Mouse (Mus musculus) retina, adult 2 months (tissue): ENCODE results near the gene 1700092M07Rik.

Source experiments
- DNase-seq: peaks from one replicate; pipeline ENCODE4 v3.0.0-alpha.2; 2012; ENCODE audit warnings: low read depth, low spot score

1700092M07Rik gene

DNA sequence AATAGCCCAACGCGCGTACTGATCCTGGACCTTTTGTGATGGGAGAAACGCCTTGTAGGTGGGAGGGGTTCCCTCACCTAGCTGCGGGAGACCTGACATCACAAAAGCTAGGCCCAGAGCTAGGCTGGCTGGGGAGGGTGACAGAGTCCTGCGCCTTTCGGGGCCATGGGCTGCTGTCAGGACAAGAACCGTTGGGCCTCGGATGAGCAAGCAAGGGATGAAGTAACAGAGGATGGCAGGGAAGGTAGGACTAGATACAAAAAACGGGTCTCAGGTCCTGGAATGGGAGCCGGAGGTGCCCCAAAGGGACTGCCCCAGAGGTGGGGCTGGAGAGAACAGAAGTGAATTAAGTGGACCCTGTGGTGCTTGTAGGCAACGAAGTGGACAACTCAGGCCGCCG is at the start of gene 1700092M07Rik:
TSS of gene 1700092M07Rik (plus strand) at position 116 of the 400 bp plus-strand sequence.
- no peak for DNase-seq

DNA sequence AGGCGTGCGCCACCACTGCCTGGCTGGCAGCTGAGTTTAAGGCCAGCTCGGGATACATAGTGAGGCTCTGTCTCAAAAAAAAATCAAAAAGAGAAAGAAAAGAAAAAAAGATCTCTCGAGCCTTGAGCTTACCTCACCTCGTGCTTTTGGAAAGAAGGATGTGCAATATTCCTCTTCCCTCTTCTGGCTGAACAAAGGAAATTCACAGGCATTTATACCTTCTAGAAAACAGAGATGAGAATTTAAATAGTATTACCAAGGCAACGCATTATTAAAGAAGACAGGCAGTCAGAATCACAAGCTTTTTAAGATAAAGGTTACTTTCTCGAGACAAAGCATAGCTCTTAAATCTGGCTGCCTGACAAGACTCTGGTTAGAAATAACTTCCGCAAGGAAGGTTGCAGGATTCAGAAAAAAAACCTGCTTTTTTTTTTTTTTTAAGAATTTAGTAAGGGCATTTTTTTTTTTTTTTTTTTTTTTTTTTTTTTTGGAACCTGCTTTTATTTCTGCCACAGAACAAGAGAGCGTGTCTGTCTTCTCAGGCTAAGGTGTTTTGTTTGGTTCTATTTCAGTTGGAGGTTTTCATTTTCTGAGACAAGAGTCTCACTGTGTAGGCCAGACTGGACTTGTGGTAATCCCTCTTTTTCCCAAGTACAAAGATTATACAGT is 48.5 kb upstream of the 1700092M07Rik start:
- no peak for DNase-seq

DNA sequence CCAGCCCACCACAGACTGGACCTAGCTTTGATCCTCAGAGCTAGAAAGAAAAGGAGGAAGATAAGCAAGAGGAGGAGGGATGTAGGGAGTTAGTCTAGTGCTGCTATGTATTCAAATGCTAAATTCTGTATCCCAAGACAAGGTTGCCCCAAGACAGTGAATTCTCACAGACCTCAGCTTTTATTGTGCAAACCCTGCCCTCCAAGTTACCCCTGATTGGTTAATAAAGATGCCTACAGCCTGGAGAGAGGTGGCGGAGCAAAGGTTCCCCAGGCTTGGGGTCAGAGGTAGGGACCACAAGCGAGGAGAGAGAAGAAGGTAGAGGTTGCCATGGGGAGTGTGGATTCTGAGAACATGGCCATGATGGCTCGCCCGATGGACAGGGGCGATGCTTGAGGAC is 47.8 kb upstream of the 1700092M07Rik start:
- DNase-seq: no peak

DNA sequence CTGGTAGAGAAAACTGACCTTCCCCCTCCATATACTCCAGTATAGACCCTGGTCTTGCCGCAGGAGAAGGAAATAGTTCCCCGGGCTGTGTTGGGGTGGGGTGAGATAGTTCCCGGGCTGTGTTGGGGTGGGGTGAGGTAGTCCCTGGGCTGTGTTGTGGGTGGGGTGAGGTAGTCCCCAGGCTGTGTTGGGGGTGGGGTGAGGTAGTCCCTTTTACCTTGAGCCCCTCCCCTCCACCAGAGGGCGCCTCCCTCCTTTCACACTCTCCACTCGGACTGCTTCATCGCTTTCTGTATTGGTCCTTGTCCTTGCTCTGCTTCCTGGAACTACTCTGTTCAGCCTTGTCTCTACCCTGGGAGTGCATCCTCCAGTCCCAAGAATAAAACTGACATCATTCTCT is 45.2 kb upstream of the 1700092M07Rik start:
- DNase-seq: no peak

DNA sequence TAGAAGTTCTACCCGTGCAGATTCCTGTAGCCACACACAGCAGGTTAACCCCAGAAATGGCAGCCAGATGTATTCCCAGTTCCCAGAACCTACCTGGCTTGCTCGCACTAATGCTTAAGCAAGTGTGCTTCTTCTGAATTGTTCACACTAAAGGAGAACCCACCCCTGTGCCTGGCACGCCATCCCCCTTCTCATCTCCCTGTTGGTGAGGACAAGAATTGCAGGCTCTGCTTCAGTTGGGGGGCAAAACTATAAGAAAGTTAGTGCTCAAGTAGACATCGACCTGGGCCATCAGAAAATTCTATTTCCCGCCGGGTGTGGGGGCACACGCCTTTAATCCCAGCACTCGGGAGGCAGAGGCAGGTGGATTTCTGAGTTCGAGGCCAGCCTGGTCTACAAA is 40.9 kb upstream of the 1700092M07Rik start:
- DNase-seq: no peak

DNA sequence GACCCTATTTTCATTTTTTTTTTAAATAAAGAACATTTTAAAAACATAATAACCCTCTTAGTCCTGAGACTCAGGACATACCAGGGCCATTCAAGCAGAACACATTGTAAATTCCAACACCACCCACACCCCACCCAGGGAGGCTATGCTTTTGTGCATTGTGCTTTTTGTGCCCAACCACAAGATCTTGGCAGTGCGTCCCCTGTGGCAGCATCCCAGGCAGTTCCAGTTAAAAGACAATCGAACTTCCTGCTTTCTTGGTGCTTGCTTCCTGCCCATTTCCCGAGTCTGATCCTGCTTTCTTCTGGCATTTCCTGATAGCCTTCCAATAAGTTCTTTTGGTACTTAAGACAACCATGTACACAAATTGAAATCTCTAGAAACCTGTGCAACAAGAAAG is 38.1 kb upstream of the 1700092M07Rik start:
- DNase-seq: no peak

DNA sequence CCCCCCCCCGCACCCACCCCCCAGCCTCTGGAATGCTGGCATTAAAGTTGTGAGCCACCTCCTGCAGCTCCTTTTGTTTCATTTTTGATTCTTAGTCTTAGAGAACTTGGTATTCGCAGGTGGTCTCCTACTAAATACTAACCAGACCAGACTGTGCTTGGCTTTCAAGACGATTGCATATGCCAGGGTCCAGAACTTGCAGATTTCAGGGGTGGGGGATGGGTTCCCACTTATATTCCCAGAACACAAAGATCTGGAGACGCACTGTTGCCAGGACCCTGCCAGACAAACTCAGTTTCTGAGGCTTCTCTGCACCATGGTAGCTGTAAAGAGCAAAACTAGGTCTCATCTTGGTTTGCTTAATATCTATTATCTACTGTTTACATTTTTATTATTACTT is 36.9 kb upstream of the 1700092M07Rik start:
- DNase-seq: no peak

DNA sequence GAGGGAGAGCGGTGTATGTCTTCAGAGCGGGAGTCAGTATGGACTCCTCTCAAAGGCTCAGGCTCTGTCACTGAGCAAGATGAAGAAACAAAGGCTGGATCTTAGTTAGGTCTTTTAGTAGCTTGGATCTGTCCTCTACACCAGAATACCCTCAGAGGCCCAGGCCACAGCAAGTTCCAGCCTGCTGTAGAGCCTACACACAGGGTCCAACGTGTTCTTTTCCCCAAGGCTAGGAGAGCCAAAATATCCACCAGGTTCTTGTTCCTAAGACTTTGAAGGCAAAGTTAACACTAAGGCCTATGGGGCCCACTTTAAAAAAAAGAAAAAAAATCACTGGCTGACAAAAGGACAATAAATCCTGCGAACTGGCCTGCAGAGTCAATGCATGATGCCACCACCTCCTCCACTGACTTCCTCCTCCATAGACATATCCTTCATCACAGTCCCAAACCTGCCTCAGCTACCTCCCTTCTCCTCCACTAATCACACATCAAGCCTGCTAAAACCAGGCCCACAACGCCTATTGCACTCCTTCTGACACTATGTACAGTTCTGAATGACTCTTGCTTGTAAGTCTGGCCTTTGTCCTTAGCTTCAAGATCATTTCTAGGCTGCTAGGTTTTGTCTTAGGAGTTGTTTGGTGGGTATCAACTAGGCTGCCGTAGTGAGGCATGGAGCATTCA is 35.4 kb upstream of the 1700092M07Rik start:
- no peak for DNase-seq

DNA sequence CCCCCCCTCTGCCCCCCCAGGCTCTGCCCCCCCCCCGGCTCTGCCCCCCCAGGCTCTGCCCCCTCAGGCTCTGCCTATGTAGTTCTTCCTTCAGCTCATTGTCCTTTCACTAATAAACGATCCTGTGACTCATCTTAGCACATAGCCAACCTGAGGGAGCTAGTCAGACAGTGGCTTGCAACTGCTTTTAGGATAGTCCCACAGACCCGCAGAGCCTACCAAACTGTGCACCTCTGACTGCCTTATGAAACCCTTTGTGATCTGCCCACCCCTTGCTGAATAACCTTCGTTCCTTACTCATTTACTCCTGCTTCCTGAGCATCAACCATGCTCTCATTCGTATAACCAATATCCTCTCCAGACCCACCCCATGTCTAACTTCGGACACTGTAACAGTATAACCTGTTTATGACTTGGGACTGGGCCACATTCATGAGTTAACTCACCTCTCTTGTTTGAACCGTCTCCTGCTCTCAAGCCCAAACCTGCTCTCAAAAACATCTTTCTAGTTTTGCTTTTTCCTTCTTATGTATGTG is 34.3 kb upstream of the 1700092M07Rik start:
- DNase-seq: no peak

DNA sequence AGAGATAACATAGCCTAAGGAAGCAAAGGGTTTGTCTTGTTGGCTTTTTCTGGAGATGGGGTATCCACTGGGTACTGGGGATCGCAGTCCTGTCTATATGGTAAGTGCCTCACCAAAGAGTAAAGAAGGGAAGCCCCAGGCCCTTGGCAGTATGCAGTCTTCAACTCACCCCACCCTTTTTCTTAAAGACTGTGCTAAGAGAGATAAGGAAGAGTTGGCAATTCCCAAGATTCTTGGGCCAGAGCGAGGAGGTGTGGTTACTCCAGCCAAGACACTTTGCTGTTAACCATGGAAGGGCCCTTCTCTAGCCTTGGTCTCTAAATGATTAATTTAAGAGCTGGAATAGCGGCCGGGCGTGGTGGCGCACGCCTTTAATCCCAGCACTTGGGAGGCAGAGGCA is 33.6 kb upstream of the 1700092M07Rik start:
- DNase-seq: no peak

DNA sequence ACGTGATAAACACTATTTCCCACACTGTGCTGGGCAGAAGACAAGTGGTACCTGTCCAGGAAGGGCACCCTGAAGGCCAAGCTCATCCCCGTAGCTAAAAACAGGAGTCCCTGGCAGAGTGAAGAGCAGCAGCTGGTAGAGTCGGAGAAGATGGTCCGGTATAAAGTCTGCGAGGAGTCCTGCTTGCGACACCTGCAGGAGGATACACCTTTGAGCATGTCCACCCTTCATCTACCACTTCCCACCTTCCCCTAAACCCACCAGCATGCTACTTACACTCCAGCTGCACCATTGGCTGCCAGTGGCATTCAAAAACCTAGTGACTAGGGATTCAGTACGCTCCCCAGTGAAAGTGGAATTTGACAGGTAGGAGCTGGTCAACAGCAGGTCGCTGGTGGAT is 31.6 kb upstream of the 1700092M07Rik start:
- DNase-seq: no peak

DNA sequence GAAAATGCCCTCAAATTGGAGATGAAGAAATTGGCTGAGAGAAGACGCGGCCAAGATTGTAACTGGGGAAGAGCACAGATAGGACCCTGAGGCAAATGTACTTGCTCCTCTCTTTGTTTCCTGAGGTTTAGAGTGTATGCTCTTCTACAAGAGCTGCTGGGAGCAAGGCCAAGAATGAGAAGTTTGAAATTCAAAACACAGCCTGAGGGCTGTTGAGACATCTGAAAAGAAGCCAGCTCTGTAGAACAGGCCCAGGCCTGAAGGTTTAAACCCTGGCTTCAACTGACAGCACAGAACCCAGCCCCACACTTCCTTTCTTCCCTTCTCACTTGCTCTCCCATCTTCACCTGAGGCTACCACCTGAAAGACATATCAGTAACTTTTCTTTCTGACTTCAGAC is 30.5 kb upstream of the 1700092M07Rik start:
- DNase-seq: no peak

DNA sequence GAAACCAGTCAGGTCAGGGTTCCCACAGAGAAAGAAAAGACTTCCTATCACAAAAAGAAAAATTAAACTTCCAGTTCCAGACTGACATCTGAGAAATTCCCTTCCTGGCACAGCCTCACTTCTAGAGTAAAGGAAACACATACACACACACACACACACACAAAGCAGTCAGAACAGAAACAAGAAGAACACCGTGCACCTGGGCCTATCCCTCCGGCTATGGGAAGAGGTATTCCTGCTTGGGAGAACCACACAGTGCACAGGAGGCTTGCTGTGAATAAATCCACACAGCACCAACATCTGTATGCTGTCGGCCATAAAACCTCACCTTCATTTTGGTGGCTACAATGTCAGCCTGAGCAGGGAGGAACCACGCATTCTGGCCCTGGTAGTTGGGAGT is 29.0 kb upstream of the 1700092M07Rik start:
- no peak for DNase-seq

DNA sequence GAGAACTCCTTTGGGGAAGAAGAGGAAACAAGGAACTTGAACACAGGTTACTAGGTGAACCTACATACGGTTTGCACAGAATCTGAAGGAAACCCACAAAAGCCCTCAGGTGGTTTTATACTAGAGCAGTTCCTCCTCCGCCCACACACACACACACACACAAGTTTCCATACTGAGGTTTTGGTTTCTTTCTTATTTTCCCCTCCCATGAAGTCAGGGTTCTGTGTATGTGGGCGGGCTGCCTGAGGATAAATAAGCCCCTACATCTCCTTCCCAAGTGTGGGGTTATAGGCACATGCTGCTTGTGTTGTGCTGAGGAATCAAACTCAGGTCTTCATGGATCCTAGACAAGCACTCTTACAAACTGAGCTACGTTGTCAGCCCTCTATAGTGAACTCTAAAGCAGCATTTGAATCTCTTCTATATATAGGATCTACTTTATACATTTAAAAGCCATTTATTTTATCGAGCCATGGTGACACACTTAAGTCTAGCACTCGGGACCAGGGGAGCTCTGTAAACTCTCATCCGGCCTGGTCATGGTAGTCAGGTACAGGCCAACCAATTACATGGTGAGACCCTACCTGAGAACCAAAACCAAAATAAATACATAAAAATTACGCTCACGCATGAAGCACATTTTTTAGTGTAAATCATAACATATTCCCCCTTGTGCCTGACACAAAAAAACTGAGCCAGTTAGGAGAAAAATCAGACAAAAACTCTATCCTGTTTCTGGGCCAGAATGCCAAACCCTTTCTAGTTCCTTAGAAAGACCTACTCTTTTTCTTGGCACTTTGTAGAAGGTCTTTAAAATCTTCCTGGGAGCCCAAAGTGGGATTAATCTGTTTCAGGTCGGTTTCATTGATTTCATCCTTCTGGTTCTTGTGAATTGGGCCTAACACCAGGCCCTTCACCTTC is 28.3 kb upstream of the 1700092M07Rik start:
- no peak for DNase-seq

DNA sequence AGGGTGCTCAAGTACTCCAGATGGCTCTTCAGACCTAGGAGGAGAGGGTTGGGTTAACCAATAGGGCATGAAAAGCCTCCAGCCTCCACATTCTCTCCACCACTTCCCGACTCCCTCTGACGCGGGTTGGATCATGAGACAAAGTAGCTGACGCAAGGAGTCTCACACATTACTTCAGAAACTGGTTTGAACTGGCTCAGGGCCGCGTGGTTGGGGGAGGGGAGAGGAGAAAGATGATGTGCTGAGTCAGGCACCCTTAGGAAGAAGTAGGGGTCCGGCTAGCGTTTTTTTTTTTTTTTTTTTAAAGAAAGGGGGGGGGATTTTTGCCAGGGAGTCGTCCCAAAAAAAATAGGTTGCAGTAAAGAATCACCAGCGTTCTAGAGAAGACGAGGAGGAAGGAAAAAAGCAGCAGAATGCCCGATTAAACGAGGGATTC is 27.6 kb upstream of the 1700092M07Rik start:
- no peak for DNase-seq

DNA sequence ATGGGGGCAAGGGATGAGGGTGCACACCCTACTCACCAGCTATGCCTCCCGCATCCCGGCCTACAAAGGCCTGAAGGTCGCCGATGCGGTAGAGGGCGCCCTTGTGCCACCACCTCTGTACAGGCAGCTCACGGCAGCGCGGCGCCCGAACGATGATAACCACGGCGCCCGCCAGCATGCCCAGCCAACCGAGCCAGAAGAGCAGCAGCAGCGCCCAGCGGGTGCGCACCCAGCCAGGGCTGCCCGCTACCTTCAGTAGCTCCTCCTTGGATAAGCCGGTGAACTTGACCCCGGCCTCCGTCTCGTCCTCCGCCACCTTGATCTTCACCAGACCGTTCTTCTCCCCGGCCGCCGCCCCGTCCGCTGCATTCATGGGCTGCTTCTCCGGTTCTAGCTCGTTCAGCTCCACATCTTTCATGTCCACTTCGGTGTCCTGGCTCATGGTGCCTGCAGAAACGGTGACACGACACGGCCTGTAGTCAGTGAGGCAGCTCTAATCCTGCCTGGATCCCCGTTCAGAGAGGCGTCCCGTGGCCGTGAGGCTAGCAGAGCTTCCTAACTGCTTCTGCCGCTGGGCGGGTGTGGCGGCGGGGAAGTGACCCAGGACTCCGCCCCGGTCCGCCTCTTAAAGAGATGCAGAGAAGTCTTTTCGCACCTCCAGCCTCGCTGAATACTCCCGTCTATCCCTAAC is 27.1 kb upstream of the 1700092M07Rik start:
- peak; percentile 73 for DNase-seq

DNA sequence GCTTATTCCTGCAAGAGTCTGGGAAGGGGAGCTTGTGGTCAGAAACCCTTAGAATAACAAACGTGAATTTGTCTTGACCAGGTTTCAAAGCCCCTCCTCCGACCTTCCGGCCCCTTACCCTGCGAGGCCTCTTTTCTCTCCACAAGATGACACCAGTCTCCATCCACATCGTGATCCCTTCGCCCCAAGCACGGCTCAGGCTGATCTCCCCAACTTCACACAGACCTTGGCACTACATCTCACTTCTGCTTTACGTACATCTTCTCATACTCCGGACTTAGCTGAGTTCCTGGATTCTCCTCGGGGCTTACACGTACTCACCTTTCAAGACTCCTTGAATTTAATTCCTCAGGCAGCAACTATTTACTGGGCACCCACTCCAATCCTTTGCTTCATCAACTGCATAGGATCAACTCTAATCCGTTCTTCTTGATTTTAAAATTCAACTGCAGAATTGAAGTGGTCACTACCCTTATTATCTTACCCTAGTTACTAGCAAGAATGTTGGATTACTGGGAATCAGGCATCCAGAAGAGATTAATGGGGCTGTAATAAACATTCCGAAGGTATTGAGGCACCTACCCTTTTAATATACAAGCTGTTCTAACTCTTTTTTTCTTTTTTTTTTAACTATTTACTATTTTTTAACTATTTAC is 26.4 kb upstream of the 1700092M07Rik start:
- no peak for DNase-seq

DNA sequence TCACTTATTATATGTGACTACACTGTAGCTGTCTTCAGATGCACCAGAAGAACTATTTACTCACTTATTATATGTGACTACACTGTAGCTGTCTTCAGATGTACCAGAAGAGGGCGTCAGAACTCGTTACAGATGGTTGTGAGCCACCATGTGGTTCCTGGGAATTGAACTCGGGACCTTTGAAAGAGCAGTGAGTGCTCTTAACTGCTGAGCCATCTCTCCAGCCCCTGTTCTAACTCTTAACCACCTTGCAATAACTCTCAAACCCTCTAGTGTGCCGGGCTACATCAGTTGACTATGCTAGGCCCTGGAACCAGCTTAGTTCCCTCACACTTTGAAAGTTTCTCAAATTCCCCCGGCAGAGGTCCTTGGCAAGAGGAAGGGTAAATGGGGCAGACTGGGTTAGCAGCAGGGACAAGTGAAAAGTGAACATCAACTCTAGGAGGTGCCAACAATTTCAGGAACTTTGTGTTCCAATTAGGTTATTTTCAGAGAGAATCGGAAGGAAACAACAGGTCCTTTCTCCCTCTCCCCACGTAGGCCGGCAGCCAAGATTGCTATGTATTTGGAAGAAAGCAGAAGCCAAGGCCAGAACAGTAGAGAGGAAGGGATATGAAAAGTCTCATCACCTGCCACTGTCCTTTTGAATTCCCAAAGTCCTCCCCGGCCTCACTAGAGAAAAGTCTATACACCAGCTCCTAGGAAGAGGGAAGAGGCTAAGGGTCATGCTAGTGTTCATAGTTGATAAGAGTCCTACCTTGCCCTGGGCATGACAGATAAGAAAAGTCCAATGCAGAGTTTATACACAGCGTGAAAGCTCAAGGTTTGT is 25.7 kb upstream of the 1700092M07Rik start:
- no peak for DNase-seq

DNA sequence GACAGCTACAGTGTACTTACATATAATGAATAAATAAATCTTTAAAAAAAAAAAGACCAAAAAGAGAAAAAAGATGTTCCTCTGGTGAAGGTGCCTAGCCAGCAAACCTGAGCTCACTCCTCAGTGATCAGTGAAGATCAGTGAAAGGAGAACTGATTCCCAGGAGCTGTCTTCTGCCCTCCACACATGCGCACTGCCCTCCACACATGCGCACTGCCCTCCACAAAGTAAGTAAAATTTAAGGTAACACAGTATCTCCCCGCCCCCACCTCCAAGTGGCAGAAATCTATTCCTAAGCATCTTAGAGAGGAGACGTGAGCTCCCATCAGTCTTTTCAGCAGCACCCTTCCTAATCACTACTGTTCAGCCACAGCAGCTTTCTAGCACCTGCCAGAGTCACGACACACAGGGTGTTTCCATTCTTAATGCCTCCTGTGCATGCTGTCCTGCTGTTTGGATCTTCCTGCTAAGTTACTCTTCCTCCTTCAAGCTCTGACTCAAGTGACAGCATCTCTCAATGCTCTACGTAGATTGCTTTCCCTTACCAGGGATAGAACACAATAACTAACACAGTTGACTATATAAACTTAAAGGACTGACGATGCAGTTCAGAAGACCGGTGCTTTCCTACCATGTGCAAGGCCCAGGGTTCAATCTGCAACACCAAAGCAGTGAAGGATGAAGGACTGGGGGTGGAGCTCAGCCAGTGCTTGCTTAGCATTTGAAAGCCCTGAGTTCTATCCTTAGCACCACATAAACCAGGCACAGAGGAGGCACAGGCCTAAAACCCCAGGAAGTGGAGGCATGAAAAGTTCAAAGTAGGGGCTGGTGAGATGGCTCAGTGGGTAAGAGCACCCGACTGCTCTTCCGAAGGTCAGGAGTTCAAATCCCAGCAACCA is 24.4 kb upstream of the 1700092M07Rik start:
- DNase-seq: no peak
